Mouse (Mus musculus) 3T3-L1 (cell line): ENCODE data around the gene Zcwpw1.
"Not testable (repeated sequence)": the region's sequence is repeated elsewhere in the genome, so short reads cannot be mapped to it uniquely, and the experiment has no call there.

Experiments used
- DNase-seq: peaks from one replicate; pipeline ENCODE4 v3.0.0-alpha.2; 2015; ENCODE audit warnings: low read depth, low spot score

Gene Zcwpw1

GRCm38 (mm10) chr5:137787151-137787928 is at the start of gene Zcwpw1, which contains the start of gene Mepce:
Zcwpw1 (plus strand) TSS chr5:137787798.
Mepce (minus strand) TSS chr5:137787655.
- DNase-seq = peak; percentile 96

- DNase-seq = peak; percentile 88
These were observed 49.1 kb upstream of the Zcwpw1 start for GRCm38 (mm10) chr5:137738516-137738915.

- no peak for DNase-seq
These were observed 48.1 kb upstream of the Zcwpw1 start for GRCm38 (mm10) chr5:137739471-137739870.

- no peak for DNase-seq
These were observed 47.1 kb upstream of the Zcwpw1 start for GRCm38 (mm10) chr5:137740506-137740905.

GRCm38 (mm10) chr5:137741023-137741931 is 46.3 kb upstream of the Zcwpw1 start, which contains the start of gene Nyap1:
Nyap1 (minus strand) TSS chr5:137741607.
- DNase-seq = peak; percentile 80

- no peak for DNase-seq
These were observed 45.5 kb upstream of the Zcwpw1 start for GRCm38 (mm10) chr5:137742048-137742447.

- DNase-seq = no peak
These were observed 44.8 kb upstream of the Zcwpw1 start for GRCm38 (mm10) chr5:137742836-137743235.

GRCm38 (mm10) chr5:137744197-137744596 is 43.4 kb upstream of the Zcwpw1 start:
- DNase-seq = no peak

GRCm38 (mm10) chr5:137745214-137746171 is 42.1 kb upstream of the Zcwpw1 start, which contains the start of gene Tsc22d4:
Tsc22d4 (plus strand) TSS chr5:137745730.
- peak; percentile 95 for DNase-seq

GRCm38 (mm10) chr5:137746282-137746850 is 41.2 kb upstream of the Zcwpw1 start:
- peak; percentile 80 for DNase-seq

- peak; percentile 42 for DNase-seq
These were observed 40.7 kb upstream of the Zcwpw1 start for GRCm38 (mm10) chr5:137746851-137747325.

GRCm38 (mm10) chr5:137747326-137747961 is 40.2 kb upstream of the Zcwpw1 start:
- peak; percentile 49 for DNase-seq

- DNase-seq = peak; percentile 28
These were observed 39.3 kb upstream of the Zcwpw1 start for GRCm38 (mm10) chr5:137748130-137748770.

GRCm38 (mm10) chr5:137749196-137749836 is 38.3 kb upstream of the Zcwpw1 start:
- no peak for DNase-seq

GRCm38 (mm10) chr5:137750212-137750611 is 37.4 kb upstream of the Zcwpw1 start:
- not testable (repeated sequence) for DNase-seq

GRCm38 (mm10) chr5:137751221-137751887 is 36.2 kb upstream of the Zcwpw1 start:
- DNase-seq = no peak

GRCm38 (mm10) chr5:137751988-137752387 is 35.6 kb upstream of the Zcwpw1 start:
- no peak for DNase-seq

- DNase-seq = no peak
These were observed 34.3 kb upstream of the Zcwpw1 start for GRCm38 (mm10) chr5:137753111-137753832.
